Mouse (Mus musculus): ENCODE data around the gene Rasgef1b.

The Rasgef1b gene

GRCm38 (mm10) chr5:99728649-99729212, at the start of gene Rasgef1b:
Gene Rasgef1b, minus strand, starts transcription at chr5:99729065.
- DNase-seq (ENCODE audit: low read depth, low spot score) = peak; percentile 30

DNA sequence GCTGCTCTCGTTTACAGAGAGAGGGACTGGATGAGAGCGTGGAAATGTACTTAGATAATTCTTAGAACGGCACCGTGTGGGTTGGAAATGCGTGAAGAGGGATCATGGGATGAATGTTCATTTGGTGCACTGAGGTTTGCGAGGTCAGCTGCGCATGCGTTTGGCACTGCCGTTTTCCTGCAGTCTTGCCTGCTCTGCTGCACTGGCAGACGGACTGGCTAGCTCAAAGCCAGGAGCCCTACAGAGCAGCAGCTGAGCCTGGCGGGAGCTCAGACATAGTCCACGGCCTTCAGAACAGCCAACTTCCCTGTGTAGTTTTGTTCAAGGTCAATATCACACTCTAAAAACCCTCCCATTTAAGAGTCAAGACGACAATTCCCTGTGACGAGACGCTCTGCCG, 46.5 kb upstream of the Rasgef1b start:
- DNase-seq (ENCODE audit: low read depth, low spot score) = no peak

DNA sequence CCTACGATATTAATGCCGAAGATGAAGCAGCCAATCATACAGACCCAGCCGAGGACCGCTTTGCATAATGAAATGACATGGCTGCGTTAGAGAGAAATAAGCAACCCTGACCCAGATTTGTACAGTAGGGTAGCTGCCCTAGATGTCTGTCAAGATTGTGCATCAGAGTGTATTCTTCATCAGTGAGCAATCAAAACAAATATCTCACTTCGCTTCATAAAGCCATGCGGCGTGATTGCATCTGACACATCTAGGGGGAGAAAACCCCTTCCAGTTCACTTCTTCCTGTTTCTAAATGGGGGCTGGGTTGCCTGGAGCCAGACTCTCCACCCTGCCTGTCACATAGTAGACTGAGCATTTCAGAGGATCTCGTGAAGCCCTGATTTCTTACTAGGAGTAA, 44.4 kb upstream of the Rasgef1b start:
- DNase-seq (ENCODE audit: low read depth, low spot score) = no peak

DNA sequence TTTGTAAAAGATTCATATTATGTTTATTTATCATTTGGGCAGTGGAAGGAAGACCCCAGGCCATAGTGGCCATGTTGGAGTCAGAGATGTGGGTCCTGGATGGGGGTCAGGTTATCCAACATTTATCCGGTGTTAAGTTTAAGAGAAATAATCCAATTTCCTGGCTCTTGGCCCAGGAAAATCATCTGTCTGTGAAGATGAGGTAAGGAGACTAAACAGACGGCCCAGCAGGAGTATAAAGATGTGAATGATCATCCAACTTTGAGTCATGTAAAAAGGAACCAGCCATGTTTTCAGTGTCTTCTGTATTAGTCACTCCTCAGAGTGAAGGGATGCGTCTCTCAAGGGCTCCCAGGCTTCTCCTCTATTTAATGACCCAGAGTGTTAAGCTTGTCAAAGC, 35.4 kb upstream of the Rasgef1b start:
- no peak for DNase-seq (ENCODE audit: low read depth, low spot score)

GRCm38 (mm10) chr5:99758859-99759258, 30.0 kb upstream of the Rasgef1b start:
- no peak for DNase-seq (ENCODE audit: low read depth, low spot score)

DNA sequence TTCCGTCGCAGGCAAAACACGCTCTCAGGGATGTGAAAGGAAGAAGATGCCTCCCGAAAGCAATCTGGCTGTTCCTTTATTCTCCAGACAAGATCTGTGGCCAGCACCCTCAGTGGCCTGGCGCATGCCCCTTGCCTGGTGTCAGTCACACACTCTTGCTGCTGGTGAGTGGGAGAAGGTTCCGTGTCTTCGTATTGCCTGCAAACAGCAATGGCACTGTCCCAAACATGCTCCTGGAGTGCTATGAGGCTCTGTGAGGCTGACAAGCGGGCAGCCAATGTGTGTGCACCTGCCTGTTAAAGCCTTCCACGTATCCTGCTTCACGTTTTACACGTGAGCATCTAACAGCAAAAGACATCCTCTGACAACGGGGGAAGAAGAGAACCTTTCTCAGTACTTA, 25.0 kb upstream of the Rasgef1b start:
- DNase-seq (ENCODE audit: low read depth, low spot score) = no peak

DNA sequence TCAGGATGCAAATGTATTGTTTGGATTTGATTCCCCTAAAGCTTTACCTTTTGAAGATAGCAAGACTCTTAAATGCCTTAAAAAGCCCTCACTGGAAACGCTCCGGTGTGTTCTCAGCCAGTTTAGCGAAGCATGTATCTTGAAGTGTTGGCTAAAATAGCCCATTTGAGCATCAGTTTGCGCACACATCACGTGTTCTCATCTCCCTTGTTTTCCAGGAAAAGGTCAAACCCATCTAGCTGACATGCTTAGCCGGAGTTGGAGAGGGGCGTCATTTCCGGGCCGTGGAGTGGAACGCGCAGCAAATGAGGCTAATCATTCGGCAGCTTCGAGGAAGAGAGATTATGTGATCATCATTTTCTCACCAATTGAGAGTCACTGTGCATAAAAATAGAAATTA, 24.5 kb upstream of the Rasgef1b start:
- no peak for DNase-seq (ENCODE audit: low read depth, low spot score)

DNA sequence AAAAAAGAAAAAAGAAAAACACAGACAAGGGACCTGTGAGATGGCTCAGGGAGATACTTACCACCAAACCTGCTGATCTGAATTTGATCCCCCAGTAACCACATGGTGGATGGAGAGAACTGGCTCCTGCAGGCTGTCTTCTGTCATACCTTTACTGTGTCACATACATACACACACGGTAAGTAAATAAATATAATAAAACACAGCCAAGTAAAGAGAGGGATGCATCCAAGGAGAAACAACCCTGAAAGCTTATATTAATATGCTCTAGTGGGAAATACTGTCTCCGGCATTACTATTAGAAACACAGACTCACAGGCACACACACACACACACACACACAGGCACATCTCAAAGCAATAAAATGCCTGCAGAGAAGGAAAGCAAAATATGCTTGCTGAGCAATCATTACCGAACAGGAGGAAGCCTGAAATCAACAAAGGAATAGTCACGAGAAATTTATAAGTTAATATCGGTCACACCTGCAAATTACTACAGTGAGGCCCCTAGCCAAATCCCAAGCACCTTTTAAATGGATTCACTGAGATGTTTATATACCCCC, 23.9 kb upstream of the Rasgef1b start:
- no peak for DNase-seq (ENCODE audit: low read depth, low spot score)

DNA sequence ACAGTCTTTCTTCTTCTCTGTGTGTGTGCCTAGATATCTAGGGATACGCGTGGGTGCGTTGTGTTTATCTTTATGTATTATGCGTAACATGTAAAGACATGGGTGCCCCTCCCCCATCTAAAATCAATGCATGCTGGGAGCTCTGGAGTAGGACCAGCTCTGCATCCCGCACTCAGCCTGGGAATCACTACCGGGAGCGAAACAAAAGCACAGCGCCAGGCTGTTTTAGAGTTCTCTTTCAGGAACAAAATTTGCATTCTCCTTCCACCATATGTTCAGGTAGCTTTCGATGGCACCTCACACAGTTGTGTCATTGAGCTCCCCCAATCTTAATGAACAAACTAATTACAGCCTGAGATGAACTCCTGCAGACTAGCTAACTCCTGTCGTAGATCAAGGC, 19.6 kb upstream of the Rasgef1b start:
- DNase-seq (ENCODE audit: low read depth, low spot score) = no peak

DNA sequence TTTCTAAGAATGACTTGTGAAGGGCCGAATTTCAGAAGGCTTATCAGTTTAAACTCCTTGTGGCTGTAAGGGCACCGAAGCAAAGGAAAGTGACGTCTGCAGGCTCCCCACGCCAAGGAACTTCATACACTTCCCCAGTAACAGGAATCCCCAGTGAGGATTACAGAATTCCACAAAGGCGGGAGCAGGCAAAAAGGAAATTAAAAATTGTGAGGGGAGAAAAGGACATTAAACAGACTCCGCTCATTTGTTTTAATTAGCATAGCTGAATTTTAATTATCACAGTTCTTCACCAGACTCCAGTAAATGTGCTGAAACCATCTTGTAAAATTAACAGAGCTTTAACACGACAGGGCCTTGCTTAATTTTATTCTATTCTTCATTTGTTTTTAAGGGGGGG, 17.2 kb upstream of the Rasgef1b start:
- DNase-seq (ENCODE audit: low read depth, low spot score) = no peak

DNA sequence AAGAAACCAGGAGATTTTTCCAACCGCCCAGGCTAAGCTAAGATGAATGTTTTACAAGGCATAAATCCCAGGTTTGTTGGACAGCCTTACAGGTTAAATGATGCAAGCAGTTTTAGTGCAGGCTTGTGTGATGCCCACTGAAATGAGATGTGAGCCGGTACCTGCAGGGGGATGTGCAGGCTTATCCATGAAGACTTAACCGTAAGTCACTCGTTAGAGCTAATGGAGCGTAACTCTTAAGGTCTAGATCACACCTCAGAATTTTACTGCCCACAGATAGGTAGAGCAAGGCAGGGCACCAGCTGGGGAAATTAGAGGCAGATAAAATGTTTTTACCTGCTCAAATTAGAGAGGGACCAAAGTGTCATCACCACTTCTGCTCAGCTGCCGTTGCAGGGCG, 14.0 kb upstream of the Rasgef1b start:
- no peak for DNase-seq (ENCODE audit: low read depth, low spot score)

DNA sequence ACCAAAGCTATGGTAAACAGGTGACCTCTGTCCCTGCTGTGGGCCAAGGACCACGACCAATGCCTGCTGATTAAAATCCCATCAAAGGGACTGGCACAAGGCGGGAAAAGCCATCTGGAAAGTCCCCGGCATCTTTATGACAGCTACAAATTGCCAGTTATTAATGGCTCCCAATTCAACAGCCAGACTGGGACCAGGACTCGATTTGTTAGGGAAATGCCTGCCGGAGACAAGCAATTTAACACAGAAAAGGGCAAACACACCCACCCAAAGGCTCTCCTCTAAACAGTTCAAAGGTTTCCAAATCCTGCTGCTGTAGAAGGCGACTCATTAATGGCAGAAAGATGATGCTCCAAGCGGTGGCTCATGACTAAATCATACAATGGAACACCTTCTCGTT, 13.2 kb upstream of the Rasgef1b start:
- no peak for DNase-seq (ENCODE audit: low read depth, low spot score)

DNA sequence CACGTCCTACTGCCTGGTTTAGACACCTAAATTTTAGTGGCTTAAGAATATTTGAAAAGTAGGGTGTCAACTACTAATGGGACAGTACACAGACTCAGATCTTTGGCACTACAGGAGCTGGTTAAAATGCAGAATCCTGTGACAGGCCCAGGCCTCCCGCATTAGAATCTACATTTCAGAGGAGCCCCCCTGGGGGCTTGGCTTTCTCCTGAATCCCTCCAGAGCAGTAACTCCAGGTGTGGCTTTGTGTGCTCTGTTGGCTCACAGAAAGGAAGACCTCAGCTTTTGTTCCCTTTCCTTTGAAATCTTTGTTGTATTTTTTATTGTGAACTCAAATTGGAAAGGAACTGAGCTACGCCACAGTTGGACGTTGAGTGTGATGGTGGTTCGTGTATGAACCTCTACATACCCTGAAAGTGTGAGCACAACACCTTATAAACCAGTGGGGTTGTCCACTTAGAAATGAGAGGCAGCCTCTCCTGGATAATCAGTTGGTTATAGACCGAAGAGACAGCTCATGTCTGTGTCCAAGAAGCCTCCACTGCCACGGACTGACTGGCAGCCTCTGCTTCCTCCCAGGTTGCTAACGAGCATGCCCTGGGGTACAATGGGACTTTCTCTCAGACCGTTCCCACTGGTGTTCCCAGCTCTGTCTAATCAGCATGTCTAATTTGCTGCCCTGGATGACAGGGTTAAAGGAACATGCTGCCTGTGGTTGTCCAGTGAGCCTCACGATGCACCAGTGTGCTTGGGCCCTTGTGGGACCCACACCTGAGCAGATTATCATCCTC, 9.3 kb upstream of the Rasgef1b start:
- no peak for DNase-seq (ENCODE audit: low read depth, low spot score)

GRCm38 (mm10) chr5:99729931-99730330, 1.1 kb upstream of the Rasgef1b start:
- DNase-seq (ENCODE audit: low read depth, low spot score) = no peak

DNA sequence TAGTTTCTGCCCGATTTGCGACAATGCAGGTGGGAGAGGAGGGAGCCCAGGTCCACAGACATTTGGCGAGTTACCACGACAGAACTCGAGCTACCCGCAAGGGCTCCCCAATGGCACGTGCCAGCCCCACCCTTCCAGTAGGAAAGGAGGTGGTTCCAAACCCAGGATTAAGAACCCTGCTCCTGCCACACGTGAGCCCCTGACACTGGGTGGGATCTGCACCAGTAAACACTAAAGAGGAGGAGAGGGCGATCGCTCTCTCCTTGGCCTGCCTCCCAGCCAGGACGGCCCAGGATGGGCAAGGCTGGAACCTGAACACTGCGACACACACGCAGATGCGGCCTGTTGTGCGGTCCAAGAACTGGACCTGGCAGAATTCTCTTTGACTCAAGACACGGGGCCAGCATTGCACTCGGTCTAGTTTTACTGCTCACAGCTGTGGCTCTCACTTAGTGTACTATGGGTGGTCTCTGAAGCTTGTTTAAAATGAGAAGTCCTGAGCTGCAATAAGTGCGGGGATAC, 557 bp upstream of the Rasgef1b start:
- DNase-seq (ENCODE audit: low read depth, low spot score) = no peak

DNA sequence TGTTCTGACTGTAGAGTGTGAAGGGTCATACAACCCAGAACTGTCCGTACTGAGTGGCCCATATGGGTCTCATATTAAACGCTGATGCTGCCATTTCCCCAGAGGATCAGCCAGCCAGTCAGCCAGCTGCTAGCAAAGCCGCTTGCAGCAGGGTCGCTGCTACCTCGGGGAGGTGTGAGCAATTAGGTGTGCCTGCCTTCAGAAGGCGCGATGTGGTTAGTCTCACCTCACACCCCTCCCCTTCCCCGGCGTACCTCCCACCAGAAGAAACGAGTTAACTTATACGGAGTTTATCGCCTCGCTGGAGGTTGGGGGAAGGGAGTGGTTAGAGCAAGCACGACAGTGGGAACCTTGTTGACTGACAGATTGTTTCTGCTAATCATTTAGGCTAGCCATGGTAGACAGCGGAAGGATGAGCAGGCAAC, 826 bp downstream of the Rasgef1b start:
- DNase-seq (ENCODE audit: low read depth, low spot score) = peak; percentile 9

DNA sequence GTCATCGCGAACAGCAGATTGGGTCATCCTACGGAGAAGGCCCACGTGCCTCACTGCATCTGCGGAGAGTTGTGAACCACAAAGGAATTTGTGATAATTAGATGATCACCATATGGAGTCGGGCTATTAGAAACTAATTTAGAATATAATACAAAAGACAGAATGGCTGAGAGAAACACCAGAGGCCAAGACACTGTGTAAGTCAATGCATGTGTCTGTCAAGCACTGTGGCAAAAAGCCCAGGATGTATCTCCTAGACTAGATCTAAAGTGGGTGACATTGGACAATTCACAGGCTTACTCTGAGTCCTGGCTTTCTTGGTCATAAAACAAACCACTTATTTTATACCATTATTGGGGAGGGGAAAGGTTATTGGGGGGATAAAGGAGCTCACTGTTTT, 4.9 kb downstream of the Rasgef1b start:
- DNase-seq (ENCODE audit: low read depth, low spot score) = no peak

DNA sequence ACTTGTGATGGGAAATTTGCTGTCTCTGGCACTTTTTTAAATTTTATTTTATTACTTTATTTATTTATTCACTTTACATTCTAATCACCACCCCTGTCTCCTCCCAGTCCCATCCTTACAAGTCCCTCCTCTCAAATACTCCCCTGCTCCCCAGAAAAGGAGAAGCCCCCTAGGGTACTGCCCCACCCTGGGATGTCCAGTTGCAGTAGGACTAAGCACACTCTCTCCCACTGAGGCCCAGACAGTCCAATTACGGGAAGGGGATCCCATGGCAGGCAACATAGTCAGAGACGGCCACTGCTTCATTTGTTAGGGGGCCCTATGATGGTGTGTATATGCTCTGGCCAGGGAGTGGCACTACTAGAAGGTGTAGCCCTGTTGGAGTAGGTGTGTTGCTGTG, 6.6 kb downstream of the Rasgef1b start:
- DNase-seq (ENCODE audit: low read depth, low spot score) = no peak

DNA sequence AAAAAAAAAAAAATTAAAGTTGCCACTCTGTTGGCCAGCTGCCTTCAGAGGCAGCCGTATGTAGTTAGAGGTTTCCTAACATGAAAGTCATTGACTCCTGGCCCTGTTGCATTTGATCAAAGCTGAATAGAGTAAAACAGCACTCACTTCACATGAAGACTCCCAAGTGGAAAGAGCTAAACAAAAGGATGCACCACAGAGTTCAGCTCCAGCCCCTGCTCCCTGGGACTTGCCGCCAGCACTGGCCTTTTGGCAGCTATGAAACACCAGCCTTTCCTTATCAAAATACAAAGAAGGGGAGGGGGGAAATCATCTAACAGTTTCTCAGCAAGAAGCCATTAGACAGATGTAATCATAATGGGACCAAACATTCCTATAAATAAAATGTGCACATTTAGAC, 8.3 kb downstream of the Rasgef1b start:
- DNase-seq (ENCODE audit: low read depth, low spot score) = no peak

- no peak for DNase-seq (ENCODE audit: low read depth, low spot score)
Measured at GRCm38 (mm10) chr5:99717917-99718316, 10.9 kb downstream of the Rasgef1b start.

- no peak for DNase-seq (ENCODE audit: low read depth, low spot score)
Measured at GRCm38 (mm10) chr5:99715281-99715744, 13.6 kb downstream of the Rasgef1b start.

GRCm38 (mm10) chr5:99711947-99712346, 16.9 kb downstream of the Rasgef1b start:
- no peak for DNase-seq (ENCODE audit: low read depth, low spot score)

DNA sequence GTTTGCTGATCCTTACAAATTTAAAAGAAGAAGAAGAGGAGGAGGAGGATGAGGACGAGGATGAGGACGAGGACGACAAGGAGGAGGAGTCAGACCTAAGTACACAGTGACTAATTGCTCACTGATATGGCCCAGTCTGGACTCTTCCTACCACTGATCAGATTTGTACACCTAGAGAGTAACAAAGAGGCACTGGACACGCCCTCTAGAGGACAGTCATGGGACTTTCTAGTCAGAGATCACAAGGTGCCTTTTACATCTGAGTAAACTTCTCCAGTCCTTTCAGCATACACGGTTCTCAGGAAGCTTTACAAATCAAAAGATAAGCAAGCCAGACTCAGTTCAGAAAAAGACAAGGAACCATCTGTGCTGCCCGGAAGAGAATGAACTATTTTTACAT, 20.2 kb downstream of the Rasgef1b start:
- peak; percentile 29 for DNase-seq (ENCODE audit: low read depth, low spot score)

Measured in CD4-positive, CD25-positive, alpha-beta regulatory T cell, adult 2 months (primary cell).